Mouse (Mus musculus) kidney, postnatal 0 days (tissue): ENCODE data around the gene Ttc41. TPM values are rescaled to one million over a fixed set of nuclear protein-coding genes. Genes with fewer than 3 reads are reported as not detected.

Source experiments
- ATAC-seq: fragments of 200-750 bp; cut with Nextera tagmentation; replicated peaks from 2 replicates; pipeline ENCODE4 v1.8.0; 2017; ENCODE audit warnings: low read depth, moderate number of reproducible peaks, moderate TSS enrichment, moderate library complexity; ENCODE audit not compliant: low FRiP score
- DNase-seq: peaks from one replicate; pipeline ENCODE4 v3.0.0-alpha.2; 2016; ENCODE audit warnings: low spot score
- H3K27ac ChIP-seq: fragments of 300-500 bp; sonication (generic); 2 replicates; pipeline ENCODE4 v1.5.1; 2014; ENCODE audit warnings: mild to moderate bottlenecking
- H3K27me3 ChIP-seq: fragments of 300-500 bp; sonication (generic); 2 replicates; pipeline ENCODE4 v1.6.1; 2014; ENCODE audit warnings: low read length, mixed read lengths; ENCODE audit not compliant: insufficient read depth
- H3K36me3 ChIP-seq: fragments of 300-500 bp; sonication (generic); 2 replicates; pipeline ENCODE4 v1.6.1; 2014; ENCODE audit warnings: low read length, mixed read lengths; ENCODE audit not compliant: insufficient read depth
- H3K4me1 ChIP-seq: fragments of 300-500 bp; sonication (generic); replicated peaks from 2 replicates; pipeline ENCODE4 v1.6.1; 2014; ENCODE audit warnings: antibody characterized with exemption, low read length, mixed read lengths; ENCODE audit not compliant: insufficient read depth
- H3K4me2 ChIP-seq: fragments of 300-500 bp; sonication (generic); 2 replicates; pipeline ENCODE4 v1.6.1; 2014; ENCODE audit warnings: mild to moderate bottlenecking, low read length, moderate library complexity, mixed read lengths
- H3K4me3 ChIP-seq: fragments of 300-500 bp; sonication (generic); replicated peaks from 2 replicates; pipeline ENCODE4 v1.5.1; 2014; ENCODE audit warnings: low read depth, low read length
- H3K9ac ChIP-seq: fragments of 300-500 bp; sonication (generic); 2 replicates; pipeline ENCODE4 v1.6.1; 2014; ENCODE audit warnings: low read depth, low read length
- H3K9me3 ChIP-seq: fragments of 300-500 bp; sonication (generic); replicated peaks from 2 replicates; pipeline ENCODE4 v1.6.1; 2016; ENCODE audit warnings: low read length, inconsistent platforms, mixed read lengths
- CTCF ChIP-seq: IDR thresholded peaks from 2 replicates; pipeline ENCODE4 v1.5.1; 2016; ENCODE audit warnings: antibody characterized with exemption, low read depth, mild to moderate bottlenecking, moderate library complexity
- WGBS: fragments of 180-500 bp; shearing (Covaris S2); extraction: QIAGEN DNeasy Blood & Tissue Kit; methylation state at CpG from one replicate; pipeline ENCODE4 v1.1.7; 2014; 5-methylcytosine and 5-hydroxymethylcytosine counted together
- polyA plus RNA-seq: library from polyadenylated mRNA; unstranded; fragments of >200 nt; fragmentation: Nextera tagmentation; extraction: Ambion mirVana; gene quantifications from 2 replicates; pipeline ENCODE4 v1.2.1, GENCODE M21; 2015

Ttc41 gene
- polyA plus RNA-seq, 1 experiment from 2014 or later: 1.3 TPM

DNA sequence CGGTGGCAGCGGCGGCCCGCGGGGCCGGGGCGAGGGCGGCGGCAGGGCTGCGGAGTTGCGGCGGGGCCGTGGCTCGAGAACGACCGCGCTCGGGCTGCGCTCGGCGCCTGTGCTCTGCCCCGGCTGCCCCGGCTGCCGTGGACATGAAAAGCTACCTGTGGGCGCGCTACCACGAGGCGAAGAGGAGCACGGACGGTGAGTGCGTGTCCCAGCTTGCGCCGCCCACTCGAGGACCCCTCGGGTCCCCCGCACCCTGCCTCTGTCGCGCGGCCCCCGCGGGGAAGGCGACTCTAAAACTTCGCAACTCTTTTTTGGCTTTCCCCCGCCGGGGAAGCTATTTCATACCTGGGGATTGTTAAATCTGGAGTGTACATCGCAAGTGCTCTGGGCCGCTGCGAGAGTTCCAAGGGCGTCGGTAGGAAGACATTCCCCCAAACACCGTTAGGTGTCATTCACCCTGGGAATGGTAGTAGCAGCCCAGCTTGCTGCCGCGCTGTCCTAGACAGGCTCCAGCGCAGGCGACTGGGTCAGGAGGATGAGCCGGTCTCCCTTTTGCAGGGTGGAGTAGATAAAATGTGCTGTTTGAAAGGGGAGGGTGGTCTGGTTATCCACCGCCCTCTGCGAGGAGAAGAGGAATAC lies 73.6 kb downstream of the Ttc41 start:
- DNase-seq: peak; percentile 51
- H3K36me3 ChIP-seq: no peaks in the 10 kb centered on the region
- ATAC-seq: peak; percentile 30
- peak overlapping the region; percentile 73 for H3K9ac ChIP-seq
- peak overlapping the region; percentile 65 for H3K4me3 ChIP-seq
- H3K9me3 ChIP-seq: no peaks in the 10 kb centered on the region
- TF ChIP-seq CTCF: no peak
- H3K27ac ChIP-seq: peak overlapping the region; percentile 62
- 0% methylated on average over 58 of the region's 58 CpGs for WGBS
- H3K4me1 ChIP-seq: peaks cover 6% of the 10 kb centered on the region; the same call in 1 of the 2 replicates
- H3K4me2 ChIP-seq: peak overlapping the region; percentile 99
- H3K27me3 ChIP-seq: no peaks in the 10 kb centered on the region

DNA sequence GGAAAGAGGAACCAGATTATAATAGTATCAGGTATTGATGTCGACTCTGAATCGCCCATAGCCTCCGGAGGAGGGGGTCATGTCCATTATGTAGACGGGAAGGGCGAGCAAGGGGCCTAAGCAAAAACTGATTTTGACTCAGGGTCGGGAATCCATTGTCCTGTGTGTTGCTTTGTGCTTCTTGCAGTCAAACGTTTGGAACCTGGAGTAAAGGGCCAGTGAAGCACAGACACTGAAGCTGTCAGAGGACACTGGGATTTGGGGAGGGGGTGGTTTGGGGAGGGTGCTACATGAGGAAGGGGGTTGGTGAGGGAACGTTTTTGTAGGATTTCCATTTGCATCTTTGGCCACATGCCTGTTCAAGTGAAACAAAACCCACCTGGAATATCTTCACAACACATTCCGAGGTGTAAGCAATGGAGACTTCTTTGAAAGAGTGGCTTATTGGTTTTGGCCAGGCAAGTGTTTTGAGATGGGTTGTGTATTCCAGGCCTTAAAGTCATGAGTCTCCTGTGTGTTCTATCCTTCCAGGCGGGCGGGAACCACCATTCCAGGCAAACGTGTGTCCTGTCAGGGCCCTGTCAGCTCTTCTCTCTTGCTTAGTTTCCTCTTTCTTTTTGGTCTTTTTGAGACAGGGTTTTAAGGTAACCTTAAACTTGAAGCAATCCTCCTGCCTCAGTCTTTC lies 74.3 kb downstream of the Ttc41 start:
- H3K9me3 ChIP-seq: no peaks in the 10 kb centered on the region
- H3K9ac ChIP-seq: peak overlapping the region; percentile 73; the same call in 1 of the 2 replicates
- H3K4me1 ChIP-seq: peaks cover 6% of the 10 kb centered on the region; the same call in 1 of the 2 replicates
- ATAC-seq: no peak
- no peak for TF ChIP-seq CTCF
- DNase-seq: no peak
- no peak overlapping the region for H3K27ac ChIP-seq
- 21% methylated on average over 12 of the region's 12 CpGs for WGBS
- peak overlapping the region; percentile 65 for H3K4me3 ChIP-seq
- H3K27me3 ChIP-seq: no peaks in the 10 kb centered on the region
- H3K4me2 ChIP-seq: peak overlapping the region; percentile 99
- H3K36me3 ChIP-seq: no peaks in the 10 kb centered on the region

DNA sequence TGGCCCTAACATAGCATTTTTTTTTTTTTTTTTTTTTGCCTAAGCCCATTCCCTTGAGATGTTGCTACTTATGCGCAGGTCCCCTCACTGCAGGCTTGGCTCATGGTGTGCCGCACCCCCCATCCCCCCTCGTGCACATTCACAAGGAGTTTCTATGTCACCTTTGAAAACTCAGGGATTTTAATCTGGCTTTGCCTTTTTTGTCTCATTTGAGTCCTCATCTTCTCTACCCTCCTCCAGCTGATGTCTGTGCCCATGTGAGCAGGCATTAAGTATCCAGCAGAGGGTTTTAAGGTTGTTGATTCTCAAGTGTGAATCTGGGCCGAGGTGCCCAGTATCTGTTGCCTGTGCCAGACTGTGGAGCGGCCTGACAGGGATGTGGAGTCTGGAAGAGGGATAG lies 76.0 kb downstream of the Ttc41 start:
- no peaks in the 10 kb centered on the region for H3K9me3 ChIP-seq
- H3K4me1 ChIP-seq: peaks cover 6% of the 10 kb centered on the region; the same call in 1 of the 2 replicates
- WGBS: 50% methylated on average over 5 of the region's 5 CpGs
- TF ChIP-seq CTCF: no peak
- H3K9ac ChIP-seq: no peak overlapping the region
- no peak overlapping the region for H3K4me2 ChIP-seq
- H3K36me3 ChIP-seq: no peaks in the 10 kb centered on the region
- DNase-seq: no peak
- H3K27me3 ChIP-seq: no peaks in the 10 kb centered on the region
- ATAC-seq: no peak
- H3K4me3 ChIP-seq: no peak overlapping the region
- H3K27ac ChIP-seq: no peak overlapping the region

DNA sequence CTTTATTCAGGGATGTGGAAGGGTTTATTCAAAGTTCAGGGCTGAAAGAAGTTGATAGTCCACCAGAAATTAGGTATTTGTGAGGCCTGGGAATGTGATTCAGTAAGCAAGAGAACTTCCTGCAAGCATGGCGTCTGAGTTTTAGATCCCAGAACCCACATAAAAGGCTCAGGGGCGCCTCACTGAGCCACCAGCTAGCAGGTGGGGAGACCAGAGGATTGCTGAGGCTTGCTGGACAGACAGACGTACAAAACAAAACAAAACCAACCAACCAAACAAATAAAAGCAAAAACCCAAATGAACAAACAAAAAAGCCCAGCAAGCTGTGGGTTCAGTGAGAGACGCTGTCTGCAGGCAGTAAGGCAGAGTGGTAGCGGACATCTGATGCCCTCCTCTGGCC lies 77.0 kb downstream of the Ttc41 start:
- H3K4me2 ChIP-seq: no peak overlapping the region
- no peak for TF ChIP-seq CTCF
- H3K9ac ChIP-seq: no peak overlapping the region
- no peak overlapping the region for H3K4me3 ChIP-seq
- WGBS: 80% methylated on average over 5 of the region's 5 CpGs
- DNase-seq (no peak), ATAC-seq (no peak)
- no peaks in the 10 kb centered on the region for H3K27me3 ChIP-seq
- no peak overlapping the region for H3K27ac ChIP-seq
- no peaks in the 10 kb centered on the region for H3K36me3 ChIP-seq
- no peaks in the 10 kb centered on the region for H3K9me3 ChIP-seq
- peaks cover 6% of the 10 kb centered on the region; the same call in 1 of the 2 replicates for H3K4me1 ChIP-seq

DNA sequence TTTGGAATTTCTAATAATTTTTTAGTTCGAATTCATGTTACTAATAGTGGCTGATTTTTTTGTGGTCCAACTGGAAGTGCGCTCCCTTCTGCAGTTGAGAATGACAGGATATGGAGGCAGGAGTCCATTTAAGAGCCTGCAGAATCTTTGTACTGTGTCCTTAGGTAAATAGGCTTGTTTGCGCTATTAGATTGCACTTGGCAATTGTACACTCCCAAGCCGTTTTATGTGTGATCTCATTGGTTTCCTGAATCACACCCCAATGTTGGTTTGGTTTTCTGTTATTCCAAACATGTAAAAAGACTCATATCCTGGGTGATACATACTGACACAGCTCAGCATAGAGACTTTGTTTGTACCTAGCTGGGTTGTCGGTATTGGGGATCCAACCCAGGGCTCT lies 78.0 kb downstream of the Ttc41 start:
- Histone ChIP-seq H3K4me1 (no peaks in the 10 kb centered on the region; the same call in 1 of the 2 replicates), H3K36me3 (no peaks in the 10 kb centered on the region), H3K4me2 (no peak overlapping the region), H3K4me3 (no peak overlapping the region), H3K9me3 (no peaks in the 10 kb centered on the region), H3K27me3 (no peaks in the 10 kb centered on the region), H3K9ac (no peak overlapping the region), H3K27ac (no peak overlapping the region)
- TF ChIP-seq CTCF: no peak
- no peak for ATAC-seq
- no peak for DNase-seq
- WGBS: 76% methylated on average over 5 of the region's 5 CpGs

DNA sequence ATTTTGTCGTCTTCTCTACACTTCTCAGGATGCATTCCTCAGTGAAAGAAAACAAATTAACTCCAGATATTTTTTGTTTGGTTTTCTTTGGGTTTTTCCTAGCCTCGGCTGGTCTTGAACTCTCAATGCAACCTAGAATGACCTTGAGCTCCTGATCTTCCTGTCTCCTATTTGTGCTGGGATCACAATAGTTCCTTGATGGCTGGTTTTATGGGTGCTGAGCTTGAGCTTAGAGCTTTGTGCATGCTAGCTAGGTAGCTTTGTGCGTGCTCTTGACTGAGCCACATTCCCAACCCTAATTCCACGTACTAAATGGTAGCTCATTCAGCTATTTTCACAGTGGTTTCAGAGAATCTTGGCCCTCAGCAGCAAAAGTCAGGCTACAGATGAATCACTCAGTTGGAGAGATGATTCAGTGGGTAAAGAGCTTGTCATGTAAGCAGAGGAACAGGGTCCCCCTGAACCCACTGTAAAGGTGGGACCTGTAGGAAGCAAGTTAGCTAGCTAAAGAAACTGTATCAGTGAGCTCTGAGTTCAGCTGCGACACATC lies 78.6 kb downstream of the Ttc41 start:
- no peak for TF ChIP-seq CTCF
- no peaks in the 10 kb centered on the region for H3K27me3 ChIP-seq
- no peaks in the 10 kb centered on the region for H3K36me3 ChIP-seq
- no peaks in the 10 kb centered on the region for H3K9me3 ChIP-seq
- ATAC-seq: no peak
- WGBS: 86% methylated on average over 5 of the region's 5 CpGs
- H3K9ac ChIP-seq: no peak overlapping the region
- no peak overlapping the region for H3K4me2 ChIP-seq
- no peaks in the 10 kb centered on the region; the same call in 1 of the 2 replicates for H3K4me1 ChIP-seq
- no peak for DNase-seq
- no peak overlapping the region for H3K4me3 ChIP-seq
- H3K27ac ChIP-seq: no peak overlapping the region
